Comparison of ENCODE assay signal across 9 mouse cellular contexts in the genomic region with DNA sequence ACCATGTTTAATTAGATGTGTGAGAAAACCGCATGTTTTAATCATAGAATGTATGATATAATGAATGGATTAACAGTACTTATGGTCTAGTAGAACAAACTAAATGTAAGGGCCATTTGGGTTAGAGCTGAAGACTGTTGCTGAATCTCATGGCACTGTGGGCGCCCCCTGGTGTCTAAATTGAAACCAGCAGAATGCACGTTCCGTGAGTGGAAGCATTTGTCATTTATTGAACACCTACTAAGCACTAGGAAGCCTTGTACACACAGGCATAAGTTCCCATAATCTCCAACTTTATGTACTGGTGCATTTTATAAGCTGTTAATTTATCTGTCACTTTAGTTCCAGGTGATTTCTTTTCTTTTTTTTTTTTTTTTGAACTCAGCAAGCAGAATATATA. TPM values are rescaled to one million over a fixed set of nuclear protein-coding genes. Genes with fewer than 3 reads are reported as not detected.
DNase-seq lines count a peak whose midpoint lies in the region; ATAC-seq and TF ChIP-seq lines count a peak whose summit lies in the region.
"Had no signal": no experiment of that assay in that cellular context is flagged by ENCODE, and none has a peak within 500 bp of the region (broad histone marks: within the 10 kb centered on the region; RNA-seq: fewer than 3 reads in every experiment).

No protein-coding gene starts in this region.

- no peaks in the 10 kb centered on the region for H3K27me3 ChIP-seq in spleen, adult 2 months (ENCODE audit: control insufficient read depth, insufficient read depth, low read length)
- H3K27me3 ChIP-seq: stomach, embryonic 15.5 days had no signal

- WGBS in lung, adult 2 months = 43% methylated on average over 4 of the region's 4 CpGs
- WGBS in spleen, adult 2 months = 33% methylated on average over 4 of the region's 4 CpGs

- peak; percentile 82 for ATAC-seq in frontal cortex, adult (ENCODE audit: low TSS enrichment)

- TF ChIP-seq POLR2A in lung, adult 2 months (IDR thresholded peaks at IDR 0.05; ENCODE audit: borderline replicate concordance, extremely low read depth, low read depth, low read length) = no peak
- TF ChIP-seq POLR2A in spleen, adult 2 months (IDR thresholded peaks at IDR 0.05; ENCODE audit: low read depth, low read length) = no peak

- no peak overlapping the region for H3K27ac ChIP-seq in spleen, adult 2 months (ENCODE audit: insufficient read depth, low read length)
- H3K27ac ChIP-seq: stomach, embryonic 15.5 days had no signal

- DNase-seq in frontal cortex, postnatal 10 days (ENCODE audit: low spot score in 2 of 2) = no peak
- DNase-seq in CD4-positive helper T cell, adult 2 months (ENCODE audit: low read depth, low spot score) = peak; percentile 82
- peak; percentile 71 to 82 for DNase-seq in adrenal gland, postnatal 36 days
- peak; percentile 49 for DNase-seq in embryo, embryonic 9.5 days (ENCODE audit: extremely low spot score)
- DNase-seq in kidney, postnatal 10 days = peak; percentile 78
- peak; percentile 48 for DNase-seq in lung, adult 2 months
- peak; percentile 61 to 77 for DNase-seq in spleen, adult 2 months (ENCODE audit: low read depth in 1 of 2, low spot score in 2 of 2)

- peak; percentile 65 for TF ChIP-seq CTCF in lung, adult 2 months (IDR thresholded peaks at IDR 0.05; ENCODE audit: insufficient read depth, low read length)
- TF ChIP-seq CTCF in spleen, adult 2 months (IDR thresholded peaks at IDR 0.05; ENCODE audit: extremely low read depth, insufficient read depth, insufficient read length, insufficient replicate concordance) = peak; percentile 65; the same call in 1 of the 2 replicates

- no peak overlapping the region for H3K4me3 ChIP-seq in lung, adult 2 months (replicated peaks; ENCODE audit: extremely low read depth, low read depth, low read length)
- no peak overlapping the region for H3K4me3 ChIP-seq in spleen, adult 2 months (ENCODE audit: extremely low read depth, insufficient read depth, insufficient read length)
- H3K4me3 ChIP-seq: stomach, embryonic 15.5 days had no signal

- no peaks in the 10 kb centered on the region; the same call in 1 of the 2 replicates for H3K4me1 ChIP-seq in lung, adult 2 months (ENCODE audit: control insufficient read depth, insufficient read depth, low read length)
- H3K4me1 ChIP-seq in spleen, adult 2 months (ENCODE audit: control insufficient read depth, insufficient read depth, insufficient read length) = peaks cover 4% of the 10 kb centered on the region
- H3K4me1 ChIP-seq: stomach, embryonic 15.5 days had no signal

- peaks cover 5% of the 10 kb centered on the region for H3K36me3 ChIP-seq in spleen, adult 2 months (ENCODE audit: control insufficient read depth, insufficient read depth, low read length)
- H3K36me3 ChIP-seq: stomach, embryonic 15.5 days had no signal

RNA-seq across cellular contexts. Expression of gene Itga4, which starts 10.4 kb away (rescaled TPM):
- 1 to 10 TPM; 1.1 to 2.3 TPM for total RNA-seq in adrenal gland, postnatal 36 days (2021)
- 4.1 and 7.1 TPM in 2 replicates for polyA plus RNA-seq in lung, adult 2 months (2012; rRNA removed)
- polyA plus RNA-seq in spleen, adult 2 months (2012; rRNA removed) = 23.5 and 24.3 TPM in 2 replicates

Comparison
In these comparisons a context has a peak if more than half of its experiments do, and no peak if none do; other contexts are left out.
1. DNase-seq: peak in CD4-positive helper T cell, adult 2 months (single experiment), adrenal gland, postnatal 36 days (2 of 2), embryo, embryonic 9.5 days (single experiment), kidney, postnatal 10 days (single experiment), lung, adult 2 months (single experiment) and spleen, adult 2 months (2 of 2); none in frontal cortex, postnatal 10 days (0 of 2).